Mouse (Mus musculus) midbrain, embryonic 11.5 days (tissue): Measurements from ENCODE around the gene Copb2. TPM values are rescaled to one million over a fixed set of nuclear protein-coding genes. Genes with fewer than 3 reads are reported as not detected.

Experiments used
- ATAC-seq: fragments of 200-750 bp; cut with Nextera tagmentation; 2 replicates; pipeline ENCODE4 v1.8.0; 2017; ENCODE audit warnings: moderate TSS enrichment, moderate library complexity; ENCODE audit not compliant: low FRiP score
- DNase-seq: peaks from one replicate; pipeline ENCODE4 v3.0.0; 2015; ENCODE audit warnings: low spot score; ENCODE audit errors: missing footprints
- H3K27ac ChIP-seq: fragments of 300-500 bp; sonication (generic); 2 replicates; pipeline ENCODE4 v1.5.1; 2014; ENCODE audit warnings: low read depth, low read length
- H3K27me3 ChIP-seq: fragments of 300-500 bp; sonication (generic); 2 replicates; pipeline ENCODE4 v1.6.1; 2014; ENCODE audit warnings: mild to moderate bottlenecking, low read length, moderate library complexity, mixed read lengths; ENCODE audit not compliant: control insufficient read depth, insufficient read depth
- H3K36me3 ChIP-seq: fragments of 300-500 bp; sonication (generic); 2 replicates; pipeline ENCODE4 v1.6.1; 2014; ENCODE audit warnings: mild to moderate bottlenecking, low read length, moderate library complexity, mixed read lengths; ENCODE audit not compliant: control insufficient read depth, insufficient read depth
- H3K4me1 ChIP-seq: fragments of 300-500 bp; sonication (generic); 2 replicates; pipeline ENCODE4 v1.6.1; 2014; ENCODE audit warnings: low read length; ENCODE audit not compliant: control insufficient read depth, insufficient read depth
- H3K4me2 ChIP-seq: fragments of 300-500 bp; sonication (generic); 2 replicates; pipeline ENCODE4 v1.6.1; 2014; ENCODE audit warnings: mild to moderate bottlenecking, moderate library complexity
- H3K4me3 ChIP-seq: fragments of 300-500 bp; sonication (generic); 2 replicates; pipeline ENCODE4 v1.5.1; 2014; ENCODE audit warnings: low read depth, low read length
- H3K9ac ChIP-seq: fragments of 300-500 bp; sonication (generic); 2 replicates; pipeline ENCODE4 v1.6.1; 2014; ENCODE audit warnings: low read length
- H3K9me3 ChIP-seq: fragments of 300-500 bp; sonication (generic); 2 replicates; pipeline ENCODE4 v1.6.1; 2016; ENCODE audit warnings: low read length; ENCODE audit not compliant: control insufficient read depth
- WGBS: fragments of 180-500 bp; shearing (Covaris S2); extraction: QIAGEN DNeasy Blood & Tissue Kit; methylation state at CpG from one replicate; pipeline ENCODE4 v1.1.7; 2014; 5-methylcytosine and 5-hydroxymethylcytosine counted together
- polyA plus RNA-seq: library from polyadenylated mRNA; unstranded; fragments of >200 nt; fragmentation: Nextera tagmentation; extraction: Ambion mirVana; gene quantifications from 2 replicates; pipeline ENCODE4 v1.2.1, GENCODE M21; 2014

Copb2 gene
- polyA plus RNA-seq, 1 experiment from 2014 or later: 174 TPM

GRCm38 (mm10) chr9:98604896-98605295 is 41.4 kb downstream of the Copb2 start:
- Histone ChIP-seq H3K9ac (no peak overlapping the region), H3K4me2 (no peak overlapping the region), H3K27ac (no peak overlapping the region), H3K27me3 (no peaks in the 10 kb centered on the region), H3K4me1 (peaks cover 5% of the 10 kb centered on the region; the same call in 1 of the 2 replicates), H3K4me3 (no peak overlapping the region), H3K36me3 (no peaks in the 10 kb centered on the region), H3K9me3 (no peaks in the 10 kb centered on the region)
- 68% methylated on average over 4 of the region's 4 CpGs for WGBS
- ATAC-seq (no peak), DNase-seq (peak; percentile 59)

DNA sequence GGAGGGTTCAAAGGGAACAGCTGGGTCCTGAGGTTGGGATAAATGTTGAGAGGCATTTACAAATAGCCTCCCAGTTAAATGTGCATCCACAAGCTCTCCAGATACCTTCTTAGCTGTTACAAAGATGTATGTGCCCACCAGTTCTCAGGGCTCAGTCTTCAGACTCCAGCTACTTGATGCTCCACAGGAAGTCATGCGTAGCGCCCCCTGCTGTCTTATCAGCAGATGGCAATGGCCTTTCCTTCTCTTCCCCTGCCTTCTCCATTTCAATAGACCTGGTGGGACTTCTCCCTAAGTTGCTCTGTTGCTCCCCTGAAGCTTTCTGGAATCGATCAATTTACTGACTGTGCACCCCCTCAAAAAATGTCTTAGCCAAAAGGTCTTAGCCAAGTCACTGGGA is 65.0 kb downstream of the Copb2 start:
- no peak for ATAC-seq

DNA sequence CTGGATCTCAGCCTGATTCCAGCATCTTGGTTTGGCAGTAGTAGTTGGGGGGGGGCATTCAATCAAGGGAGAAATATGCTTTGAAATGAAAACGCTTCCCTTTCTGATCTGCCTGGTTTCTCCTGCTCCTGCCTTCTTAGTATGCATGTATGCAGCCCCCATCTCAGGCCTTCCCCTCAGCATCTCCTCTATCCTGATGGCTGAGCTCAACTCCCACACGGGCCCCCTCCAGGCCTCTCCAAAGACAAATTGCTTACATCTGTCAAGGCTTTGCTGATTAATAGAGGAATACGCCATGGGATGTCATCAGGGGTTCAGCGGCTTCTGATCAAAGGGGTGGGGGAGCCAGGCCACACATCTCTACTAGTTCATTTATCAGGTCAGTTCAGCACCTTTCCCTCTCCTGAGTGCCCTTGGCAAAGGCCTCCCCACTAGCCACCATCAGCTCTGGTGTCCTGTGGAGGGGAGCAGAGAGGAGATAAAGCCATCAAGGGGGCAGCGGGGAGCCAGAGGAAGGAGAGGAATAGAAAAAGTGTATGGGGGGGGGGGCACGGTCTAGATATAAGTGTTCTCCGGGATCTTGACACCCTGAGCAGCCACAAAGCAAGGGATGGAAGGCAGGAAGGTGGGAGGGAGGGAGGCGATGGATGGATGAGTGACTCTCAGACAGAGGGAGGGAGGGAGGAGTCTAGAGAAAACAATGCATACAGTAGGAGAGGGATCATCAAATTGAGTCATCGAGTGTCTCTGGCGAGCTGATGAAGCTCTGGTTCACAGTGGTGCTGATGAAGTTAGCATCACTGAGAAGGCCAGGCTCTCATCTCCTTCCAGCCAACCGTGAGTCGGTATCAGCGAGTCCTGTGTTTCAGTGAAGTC is 70.0 kb downstream of the Copb2 start:
- Histone ChIP-seq H3K27ac (no peak overlapping the region), H3K4me3 (no peak overlapping the region), H3K4me2 (no peak overlapping the region), H3K9me3 (no peaks in the 10 kb centered on the region), H3K9ac (no peak overlapping the region), H3K36me3 (no peaks in the 10 kb centered on the region), H3K4me1 (peaks cover 3% of the 10 kb centered on the region; the same call in 1 of the 2 replicates), H3K27me3 (no peaks in the 10 kb centered on the region)
- DNase-seq (peak; percentile 37), ATAC-seq (no peak)
- 75% methylated on average over 13 of the region's 13 CpGs for WGBS

More for the DNA sequence above, 65.0 kb downstream of the Copb2 start:
- no peaks in the 10 kb centered on the region for H3K36me3 ChIP-seq
- no peak overlapping the region for H3K27ac ChIP-seq
- no peaks in the 10 kb centered on the region for H3K9me3 ChIP-seq
- H3K27me3 ChIP-seq: no peaks in the 10 kb centered on the region
- H3K4me2 ChIP-seq: no peak overlapping the region
- peak; percentile 56 for DNase-seq
- 43% methylated on average over 3 of the region's 3 CpGs for WGBS
- no peak overlapping the region for H3K4me3 ChIP-seq
- no peak overlapping the region for H3K9ac ChIP-seq
- H3K4me1 ChIP-seq: no peaks in the 10 kb centered on the region

Other genes starting within 250 kb of the Copb2 start
- 26.0 and 27.5 TPM in 2 replicates for gene Rbp1, start 140.8 kb upstream of the Copb2 start, polyA plus RNA-seq
- gene Rbp2, start 77.6 kb upstream of the Copb2 start, polyA plus RNA-seq: 0.48 and 0.69 TPM in 2 replicates
- 77.8 and 81.5 TPM in 2 replicates for gene Mrps22, start 37.9 kb downstream of the Copb2 start, polyA plus RNA-seq